Mouse (Mus musculus) cerebellum, adult 2 months (tissue): Measurements from ENCODE around the gene Matn4.

Source experiments
- CTCF ChIP-seq: fragments of 200-500 bp; IDR thresholded peaks from 2 replicates; pipeline ENCODE4 v1.5.1; 2011; ENCODE audit warnings: low read depth, mild to moderate bottlenecking, control low read depth, low read length, moderate library complexity, borderline replicate concordance; ENCODE audit not compliant: insufficient read depth
- POLR2A ChIP-seq: fragments of 200-500 bp; IDR thresholded peaks from 2 replicates; pipeline ENCODE4 v1.6.1; 2011; ENCODE audit warnings: low read length, control low read depth, borderline replicate concordance; ENCODE audit not compliant: insufficient read depth

GRCm38 (mm10) chr2:164423464-164423863, 18.5 kb upstream of the Matn4 start:
- no peak for TF ChIP-seq CTCF
- no peak for TF ChIP-seq POLR2A
